Mouse (Mus musculus) gastrocnemius, postnatal 10 days (tissue): ENCODE measurements around the gene Pcnx3. TPM values are rescaled to one million over a fixed set of nuclear protein-coding genes. Genes with fewer than 3 reads are reported as not detected.

Experiments used
- DNase-seq: peaks from one replicate; pipeline ENCODE4 v3.0.0; 2021; ENCODE audit warnings: mixed read lengths
- long read RNA-seq, 2 experiments: library from polyadenylated mRNA; stranded (forward); transcript quantifications; one replicate each; pipeline ENCODE4 v2.0.0; 2021
- total RNA-seq, 2 experiments: library from RNA; stranded (reverse); gene quantifications; 2 replicates each; pipeline ENCODE4 v1.2.3; 2021

Gene Pcnx3
- 10 to 100 TPM; 19.5 to 32.5 TPM for total RNA-seq
- long read RNA-seq, experiment 1, full-length matches to known transcripts = 1 of 18 reads
- long read RNA-seq, experiment 1, partial matches to known transcripts = 12 of 18 reads
- long read RNA-seq, experiment 1, other reads (novel, unspliced or antisense) = 5 of 18 reads
- long read RNA-seq, experiment 2, full-length matches to known transcripts = 1 of 16 reads
- long read RNA-seq, experiment 2, partial matches to known transcripts = 9 of 16 reads
- long read RNA-seq, experiment 2, other reads (novel, unspliced or antisense) = 6 of 16 reads

DNA sequence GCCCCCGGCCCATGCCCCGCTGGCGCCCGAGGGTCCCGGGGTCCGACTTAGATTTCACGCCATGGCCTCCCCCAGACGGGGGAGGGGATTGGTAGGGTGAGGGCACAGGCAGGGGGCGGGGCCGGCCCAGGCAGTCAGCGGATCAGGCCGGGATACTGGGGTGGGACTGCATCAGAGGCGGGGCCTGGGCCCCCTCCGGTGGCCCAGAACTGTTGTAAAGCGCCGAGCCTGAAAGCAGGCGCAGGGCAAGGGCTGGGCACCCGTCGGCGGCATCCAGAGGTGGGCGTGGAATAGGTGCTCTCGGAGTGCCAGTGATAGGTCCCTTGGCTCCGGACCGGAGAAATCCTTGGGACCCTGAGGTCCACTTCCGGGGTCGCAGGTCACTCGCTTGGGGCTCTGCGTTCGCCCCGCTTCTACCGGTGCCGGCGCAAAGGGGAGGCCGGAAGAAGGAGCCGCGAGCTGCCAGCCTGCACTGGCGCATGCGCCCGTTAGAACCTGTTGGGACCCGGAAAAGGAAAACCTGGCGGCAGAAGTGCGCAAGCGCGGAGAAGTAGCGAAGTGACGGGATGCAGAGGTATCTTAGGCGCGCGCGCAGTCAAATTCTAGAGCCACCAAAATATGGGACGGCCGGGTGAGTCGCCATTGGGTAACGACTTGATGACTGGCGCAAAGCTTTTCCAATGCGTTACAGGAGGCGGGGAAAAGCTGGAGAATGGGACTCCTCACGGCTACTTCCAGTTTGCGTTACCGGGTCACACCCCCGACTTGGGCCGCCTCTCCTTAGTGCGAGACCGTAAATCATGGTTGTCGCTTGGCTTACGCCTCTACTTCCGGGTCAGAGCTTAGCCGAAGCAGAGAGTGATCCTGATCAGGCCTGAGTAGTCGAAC, at the start of gene Pcnx3, which contains the start of gene Map3k11:
TSS of gene Pcnx3 (minus strand) at position 709 of the 888 bp plus-strand sequence.
TSS of gene Map3k11 (plus strand) at position 543 of the 888 bp plus-strand sequence.
- peak; percentile 94 for DNase-seq

DNA sequence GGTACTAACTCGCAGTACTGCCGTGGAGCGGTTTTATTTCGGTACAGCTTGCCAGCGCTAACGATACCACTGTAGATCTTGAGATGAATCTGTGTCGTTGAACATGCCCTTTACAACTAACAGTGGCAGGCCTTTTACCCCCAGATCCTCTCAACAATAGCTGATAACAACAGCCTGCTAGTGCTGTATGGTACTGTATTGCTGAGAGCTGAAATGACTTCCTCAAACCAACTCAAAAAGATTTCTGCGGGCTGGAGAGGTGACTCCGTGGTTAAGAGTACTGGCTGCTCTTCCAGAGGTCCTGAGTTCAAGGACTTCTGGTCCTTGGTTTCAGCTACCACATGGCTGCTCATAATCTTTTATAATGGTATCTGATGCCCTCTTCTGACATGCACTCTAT, 45.6 kb upstream of the Pcnx3 start:
- no peak for DNase-seq

DNA sequence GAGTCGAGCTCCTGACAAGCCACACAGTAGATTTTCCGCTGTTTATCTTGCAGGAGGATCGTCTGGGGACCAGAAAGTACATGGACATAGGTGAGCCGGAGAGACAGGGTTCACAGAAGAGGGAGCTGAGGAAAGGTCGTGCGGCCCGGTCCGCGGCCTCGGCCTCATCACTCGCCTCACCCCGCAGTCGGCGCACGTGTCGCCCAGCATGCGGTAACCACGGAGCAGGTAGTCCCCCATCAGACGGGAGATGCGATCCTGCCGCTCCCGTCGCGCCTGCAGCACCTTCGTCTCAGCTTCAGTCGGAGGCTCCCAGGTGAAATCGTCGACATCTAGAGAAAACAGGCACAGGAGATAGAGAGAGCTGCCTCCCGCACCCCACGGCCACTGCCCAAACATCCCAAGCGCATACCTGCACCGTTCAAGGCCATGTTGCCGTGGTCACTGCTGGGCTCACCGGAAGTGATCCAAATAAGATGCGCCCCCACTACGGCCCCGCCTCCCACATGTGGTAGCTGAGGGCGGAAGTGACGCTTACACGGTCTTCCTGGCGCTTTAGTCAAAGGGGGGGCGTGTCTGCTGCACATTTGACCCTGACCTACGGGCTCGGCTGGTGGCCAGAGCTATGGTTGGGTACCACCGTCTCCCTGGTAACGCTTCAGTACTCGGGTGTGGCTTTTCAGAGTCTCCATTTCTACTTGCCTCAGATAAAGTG, 42.7 kb upstream of the Pcnx3 start:
- DNase-seq = peak; percentile 91

DNA sequence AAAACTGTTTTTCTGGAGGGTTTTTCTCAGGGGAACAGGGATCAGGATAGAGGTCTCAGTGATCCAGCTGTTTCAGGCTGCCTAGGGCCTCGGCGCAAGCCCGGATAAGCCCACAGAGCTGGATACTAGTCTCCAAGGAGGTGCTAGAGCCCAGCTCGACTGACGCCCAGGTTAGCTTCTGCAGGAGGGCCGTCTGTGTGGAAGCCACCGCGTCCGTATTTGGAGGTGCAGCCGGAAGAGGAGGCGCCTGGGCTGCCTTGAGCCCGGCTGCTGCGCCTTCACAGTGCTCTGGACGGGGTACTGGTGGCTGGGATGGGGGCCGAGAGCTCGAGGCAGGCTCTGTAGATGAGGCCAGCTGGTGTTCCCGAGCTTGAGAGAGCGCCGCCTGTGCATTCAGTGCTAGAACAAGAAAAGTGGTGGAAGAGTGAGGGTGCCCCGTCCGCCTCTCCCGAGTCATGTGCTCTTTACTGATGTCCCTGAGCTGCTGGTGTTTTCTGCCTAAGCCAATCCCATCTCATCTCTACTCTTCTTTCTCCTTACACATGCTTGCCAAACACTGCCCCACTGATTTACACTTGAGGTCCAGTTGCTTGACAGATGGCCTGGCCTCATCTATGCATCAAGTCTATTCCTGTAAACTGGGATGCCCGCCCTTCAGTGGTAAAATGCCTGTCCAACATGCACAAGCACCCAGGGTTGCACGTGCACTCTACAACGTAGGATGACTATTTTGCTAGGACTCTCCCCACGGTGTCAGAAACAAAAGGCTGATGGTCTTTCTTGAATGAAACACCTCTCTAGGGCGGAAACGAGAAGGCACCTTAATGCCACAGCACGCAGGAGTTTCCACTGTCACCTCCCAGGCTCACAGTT, 41.8 kb upstream of the Pcnx3 start:
- DNase-seq = no peak

DNA sequence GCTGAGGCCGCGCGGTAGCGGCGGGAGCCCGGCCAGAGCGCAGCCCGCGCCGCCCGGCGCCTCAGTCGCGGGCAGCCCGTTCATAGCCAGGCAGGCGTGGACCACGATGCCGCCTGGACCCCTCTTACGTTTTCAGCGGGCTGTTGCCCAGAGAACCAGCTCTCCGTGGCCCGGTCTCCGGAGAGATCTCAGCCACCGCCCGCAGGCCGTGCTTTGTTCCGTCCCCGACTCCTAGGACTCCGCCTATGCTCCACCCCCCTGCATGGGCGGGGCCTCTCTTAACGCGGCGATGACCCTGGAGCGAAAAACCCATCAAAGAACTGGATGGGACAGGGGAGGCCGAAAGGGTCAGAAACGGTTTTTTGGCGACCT, 40.7 kb upstream of the Pcnx3 start, which contains the start of gene Fam89b:
TSS of gene Fam89b (minus strand) at position 210 of the 372 bp plus-strand sequence.
- peak; percentile 92 for DNase-seq

DNA sequence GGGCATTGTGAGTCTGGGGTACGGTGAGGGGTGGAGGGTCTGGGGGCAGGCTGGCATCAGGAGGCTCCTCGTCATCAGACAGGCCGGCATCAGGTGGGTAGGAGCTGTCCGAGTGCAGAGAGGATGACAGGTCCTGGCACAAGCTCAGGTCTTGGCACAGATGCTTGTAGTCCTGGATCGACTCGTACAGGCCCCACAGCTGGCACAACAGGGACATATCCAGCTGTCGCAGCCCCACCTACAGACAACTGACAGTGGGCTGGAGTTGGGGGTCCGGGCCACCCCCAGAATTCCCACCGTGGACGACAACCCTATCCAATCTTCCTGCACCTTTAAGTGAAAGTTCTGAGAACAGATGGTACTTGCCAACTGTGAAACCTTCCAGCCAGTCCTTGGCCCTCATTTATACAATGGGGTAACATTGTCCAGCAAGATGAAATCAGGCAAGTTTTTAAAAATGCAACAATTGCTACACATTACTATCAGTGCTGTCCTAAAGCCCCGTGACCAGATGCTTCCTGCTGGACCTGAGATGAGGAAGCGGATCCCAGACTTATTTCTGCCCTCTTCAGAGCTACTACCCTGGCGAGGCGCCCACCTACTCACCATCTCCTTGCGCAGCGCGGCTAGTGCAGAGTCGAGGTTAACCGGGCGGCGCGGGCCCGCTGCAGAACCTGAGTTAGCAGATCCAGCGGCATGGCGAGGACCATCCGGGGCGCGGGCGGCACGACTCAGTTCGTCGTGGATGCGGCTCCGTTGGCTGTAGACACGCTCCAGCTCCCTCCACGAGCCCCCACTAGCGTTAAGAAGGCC, 40.1 kb upstream of the Pcnx3 start:
- DNase-seq = peak; percentile 85

DNA sequence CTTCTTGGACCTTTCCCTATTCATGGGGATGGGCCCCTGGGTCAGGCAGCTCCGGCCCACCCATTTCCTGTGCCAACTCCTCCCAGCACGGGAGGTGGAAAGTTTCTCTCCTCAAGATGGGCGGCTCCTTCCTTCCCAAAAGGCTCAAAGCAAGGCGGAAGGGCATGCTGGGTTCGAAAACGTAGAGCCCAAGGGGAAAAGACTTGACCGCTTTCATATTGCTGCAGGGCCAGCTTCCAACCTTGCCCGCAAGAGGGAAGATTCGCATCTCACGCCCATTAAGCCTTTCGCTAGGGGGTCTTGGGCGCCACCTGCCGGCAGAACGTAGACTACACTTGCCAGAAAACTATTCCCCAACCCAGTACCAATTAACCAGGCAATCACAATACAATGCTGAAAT, 39.0 kb upstream of the Pcnx3 start:
- DNase-seq = peak; percentile 96

DNA sequence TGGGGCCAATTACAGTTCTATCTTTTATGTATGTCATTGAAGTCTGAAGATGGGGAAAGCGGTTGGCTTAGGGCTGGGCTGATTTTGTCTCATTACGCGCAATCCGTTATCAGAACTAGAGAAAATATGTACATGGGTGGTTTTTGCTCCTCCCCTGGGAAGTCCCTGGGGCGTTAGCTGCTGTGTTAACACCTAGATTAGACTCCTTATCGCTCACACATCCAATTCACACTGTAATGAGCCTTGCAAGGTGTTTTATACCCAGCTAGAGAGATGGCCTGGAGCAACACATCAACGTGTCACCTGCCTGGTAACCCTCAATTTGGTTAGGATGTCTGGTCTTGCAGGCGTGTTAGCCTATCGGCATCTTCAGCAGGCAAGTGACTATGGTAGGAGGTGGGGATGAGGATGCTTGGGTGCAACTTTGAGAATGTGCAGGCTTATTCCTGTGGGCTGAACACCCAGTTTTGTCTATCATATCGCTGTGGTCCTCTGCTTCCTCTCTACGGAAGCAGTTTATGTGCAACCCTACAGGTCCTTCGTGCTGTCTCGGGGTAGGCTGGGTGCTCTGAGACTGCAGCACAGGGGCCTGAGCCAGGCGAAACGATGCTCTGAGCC, 38.4 kb upstream of the Pcnx3 start:
- no peak for DNase-seq

DNA sequence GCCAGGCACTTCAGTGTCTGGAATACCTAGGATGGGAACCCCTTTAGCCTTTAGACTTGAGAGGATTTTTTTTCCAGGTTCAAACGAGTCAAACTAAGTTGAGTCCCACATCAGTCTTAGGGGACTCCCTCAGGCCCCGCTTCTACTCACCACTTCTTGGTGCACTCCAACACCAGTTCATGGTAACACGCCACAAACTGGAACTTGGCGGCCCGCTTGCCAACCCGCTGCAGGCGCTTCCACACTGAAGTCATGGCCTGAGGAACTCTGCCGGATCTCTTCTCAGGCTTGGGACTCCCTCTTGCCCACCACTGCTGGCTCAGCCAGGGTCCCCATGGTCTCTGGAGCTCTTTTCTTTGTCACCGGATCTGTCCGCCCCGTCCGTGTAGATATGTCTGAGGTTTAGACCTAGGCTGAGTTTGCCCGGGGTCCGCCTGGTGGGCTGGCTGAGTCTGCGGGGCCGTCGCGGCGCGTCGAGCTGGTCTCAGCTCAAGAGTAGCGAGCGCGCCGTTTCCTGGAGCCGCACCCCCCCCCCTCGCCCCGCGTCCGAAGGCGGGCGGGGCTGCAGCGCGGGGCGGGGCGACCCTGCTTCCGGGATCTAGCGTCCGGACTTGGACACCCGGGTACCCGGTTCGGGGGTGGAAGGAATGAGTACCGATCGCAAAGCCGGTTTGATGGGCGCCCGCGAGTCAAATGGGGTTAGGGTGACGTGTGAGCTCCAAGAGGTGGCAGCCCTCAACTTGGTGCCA, 37.2 kb upstream of the Pcnx3 start, which contains the start of gene Ehbp1l1:
TSS of gene Ehbp1l1 (minus strand) at position 551 of the 749 bp plus-strand sequence.
- DNase-seq = peak; percentile 87

DNA sequence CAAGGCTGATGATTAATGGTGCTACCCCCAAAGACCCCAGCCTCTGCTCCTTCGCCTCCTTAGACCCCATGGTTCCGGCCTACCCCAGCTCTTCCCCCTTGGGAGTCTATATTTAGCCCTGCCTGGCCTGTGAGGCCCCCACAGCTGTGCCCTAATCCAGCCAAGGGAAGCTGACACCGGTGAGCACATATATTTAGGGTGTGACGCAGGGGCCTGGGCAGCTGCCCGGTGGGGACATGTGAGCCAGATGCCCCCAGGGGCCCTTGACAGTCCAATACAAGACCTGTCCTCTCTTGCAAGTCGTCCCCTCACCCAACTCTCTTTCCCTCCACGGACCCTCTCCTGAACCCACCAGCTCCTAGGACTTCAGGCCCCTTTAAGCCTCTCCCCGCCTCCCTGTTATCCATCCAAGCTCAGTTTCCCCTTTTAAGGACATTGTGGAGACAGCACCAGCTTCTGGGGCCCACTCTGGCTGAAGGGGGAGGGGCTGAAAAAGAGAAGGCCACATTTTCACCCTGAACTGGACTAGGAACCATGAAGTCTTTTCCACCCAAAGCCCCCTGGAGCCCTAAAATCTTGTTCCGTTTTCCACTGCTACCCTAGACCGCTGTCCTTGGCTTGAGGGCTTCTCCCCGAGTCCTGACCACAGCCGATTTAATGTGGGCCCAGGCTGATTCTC, 36.5 kb upstream of the Pcnx3 start:
- DNase-seq = peak; percentile 84

DNA sequence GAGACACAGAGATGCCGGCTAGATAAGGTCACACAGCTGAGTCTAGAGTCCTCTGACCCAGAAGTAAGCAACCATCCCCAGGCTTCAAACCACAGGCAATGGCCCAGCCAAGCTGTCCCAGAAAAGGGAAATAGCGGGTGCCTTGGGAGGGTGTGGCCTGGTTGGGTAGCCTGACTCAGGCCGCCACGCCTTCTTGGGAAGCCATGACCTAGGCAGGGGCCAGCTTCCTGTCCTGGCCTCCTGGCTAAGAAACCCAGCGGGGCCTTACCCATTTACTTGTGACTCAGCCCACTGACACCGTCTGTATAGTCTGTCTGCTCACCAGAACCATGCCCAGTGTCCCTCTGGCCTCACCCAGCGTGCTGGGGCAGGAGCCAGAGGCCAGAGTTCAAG, 35.8 kb upstream of the Pcnx3 start:
- peak; percentile 74 for DNase-seq

DNA sequence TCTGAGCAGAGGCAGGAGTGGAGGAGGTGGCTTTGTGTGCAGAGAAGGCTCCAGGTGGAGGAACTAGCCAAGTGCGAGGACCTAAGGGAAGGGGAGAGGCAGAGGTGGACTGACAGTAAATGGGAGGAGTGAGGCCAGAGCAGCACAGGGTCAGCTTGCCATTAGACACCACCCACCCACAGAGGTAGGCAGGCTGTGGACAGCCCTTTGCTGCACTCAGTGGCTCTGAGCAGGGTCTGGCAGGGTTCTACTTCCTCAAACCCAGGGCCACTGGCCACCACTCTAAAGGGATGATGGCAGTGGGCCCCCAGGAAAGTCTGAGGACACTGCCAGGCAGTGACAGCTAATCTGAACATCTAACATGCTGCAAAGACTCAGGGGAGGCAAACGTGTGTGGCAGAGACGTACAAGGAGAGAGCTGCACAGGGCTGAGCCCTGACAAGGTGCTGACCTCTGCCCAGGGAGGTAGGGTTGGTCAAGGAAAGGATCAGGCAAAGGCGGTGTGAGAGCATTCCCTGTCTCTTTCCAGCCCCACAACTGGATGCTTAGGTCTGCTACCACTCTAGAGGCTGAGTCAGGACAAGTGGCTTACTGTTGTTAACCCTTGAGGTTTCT, 35.3 kb upstream of the Pcnx3 start:
- no peak for DNase-seq

DNA sequence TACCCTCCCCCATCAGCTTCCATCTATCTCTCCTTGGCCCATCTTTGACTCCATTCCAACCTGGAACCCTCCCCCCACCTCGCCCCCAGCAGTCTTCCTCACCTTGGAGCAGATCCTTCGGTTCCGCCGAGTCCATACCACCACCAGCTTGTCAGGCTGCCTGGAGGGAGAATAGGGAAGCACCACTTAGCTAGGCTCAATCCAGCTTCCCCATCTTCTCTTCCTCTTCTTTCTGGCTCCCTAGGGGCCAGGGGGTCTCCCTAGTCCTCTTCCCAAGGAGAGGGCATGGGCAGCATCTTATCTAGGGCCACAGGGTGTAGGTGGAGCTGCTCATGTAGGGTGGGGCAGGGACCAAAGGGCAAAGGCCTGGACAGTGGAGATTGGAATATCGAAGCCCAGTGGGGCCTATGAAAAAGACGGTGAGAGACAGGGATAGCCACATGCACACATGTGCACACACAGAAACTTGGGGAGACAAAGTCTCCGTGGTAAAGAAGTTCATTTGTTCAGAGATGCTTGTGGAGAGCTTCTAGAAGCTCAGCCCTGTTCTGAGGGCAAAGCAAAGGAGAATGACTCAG, 34.2 kb upstream of the Pcnx3 start:
- DNase-seq = no peak

DNA sequence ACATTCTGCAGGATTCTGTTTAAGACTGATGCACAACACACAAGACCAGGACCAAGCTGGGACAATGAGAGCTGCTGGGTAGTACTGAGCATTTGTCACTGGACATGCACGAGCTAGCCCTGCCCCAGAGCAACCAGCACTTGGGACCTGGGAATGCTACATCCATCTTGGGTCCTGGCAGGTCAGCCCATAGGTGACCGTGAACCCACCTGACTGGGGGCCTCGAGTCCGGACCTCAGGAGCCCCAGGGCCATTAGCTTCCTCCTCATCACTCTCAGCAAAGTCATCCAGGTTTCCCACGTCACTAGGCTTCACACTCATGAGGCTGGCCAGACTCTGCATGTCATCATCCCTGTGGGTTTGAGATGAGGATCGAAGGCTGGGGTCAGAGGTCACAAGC, 32.5 kb upstream of the Pcnx3 start:
- peak; percentile 4 for DNase-seq

DNA sequence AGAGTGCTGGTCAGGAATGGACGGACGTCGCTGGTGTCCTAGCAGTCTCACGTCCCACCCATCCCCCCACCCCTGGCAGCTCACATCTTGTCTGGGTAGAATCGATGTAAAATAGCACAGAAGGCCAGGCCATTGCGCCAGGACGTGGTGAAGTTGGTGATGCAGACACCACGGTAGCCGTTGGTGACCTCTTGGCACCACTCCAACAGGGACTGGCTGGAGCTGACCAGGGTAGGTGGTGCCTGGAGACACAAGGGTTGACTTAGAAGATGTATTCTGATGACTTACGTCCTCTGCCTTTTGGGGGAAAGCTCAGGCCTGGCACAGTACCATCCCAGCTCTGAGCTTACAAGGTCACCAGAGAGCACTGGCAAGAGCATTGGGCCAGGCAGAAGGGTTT, 28.2 kb upstream of the Pcnx3 start:
- DNase-seq = peak; percentile 25

DNA sequence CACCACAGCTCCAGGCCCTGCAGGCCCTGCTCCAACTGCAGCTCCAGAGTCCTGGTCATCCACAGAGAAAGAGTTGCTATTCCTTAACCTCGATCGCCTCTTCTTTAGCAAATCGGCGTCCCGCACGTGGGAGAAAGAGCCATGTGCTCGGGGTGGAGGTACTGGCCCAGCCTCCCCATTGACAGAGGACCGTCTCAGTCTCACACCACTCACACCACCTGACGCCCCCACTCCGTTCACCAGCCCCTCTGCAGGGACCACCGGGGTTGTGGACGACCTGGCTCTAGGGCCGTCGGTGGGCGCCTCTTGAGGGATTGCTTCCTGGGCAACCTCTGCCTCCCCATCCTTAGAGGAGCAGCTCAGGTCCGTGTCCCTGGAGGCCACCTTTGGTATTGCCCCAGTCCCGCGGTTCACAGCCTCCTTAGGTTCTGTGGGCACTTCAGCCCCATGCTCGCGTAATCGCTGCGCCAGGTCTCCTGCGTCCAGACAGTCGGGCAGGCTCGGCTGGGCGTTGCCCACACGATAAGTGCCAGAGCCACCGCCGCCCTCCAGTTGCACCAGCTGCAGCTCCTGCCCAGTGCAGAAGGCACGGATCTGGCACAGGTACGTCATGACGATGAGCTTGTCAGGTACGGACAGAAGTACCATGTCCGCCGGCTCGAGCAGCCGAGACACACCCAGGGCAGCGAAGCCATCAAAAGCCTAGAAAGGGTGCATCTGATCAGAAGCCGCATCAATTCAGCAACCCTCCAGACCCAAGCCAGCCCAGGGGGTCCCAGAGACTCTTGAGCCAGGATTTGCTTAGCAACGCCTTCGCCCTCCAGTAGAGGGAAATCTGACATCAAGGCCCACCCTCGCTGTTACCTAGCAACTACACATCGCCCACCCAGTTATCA, 27.3 kb upstream of the Pcnx3 start:
- peak; percentile 32 for DNase-seq

DNA sequence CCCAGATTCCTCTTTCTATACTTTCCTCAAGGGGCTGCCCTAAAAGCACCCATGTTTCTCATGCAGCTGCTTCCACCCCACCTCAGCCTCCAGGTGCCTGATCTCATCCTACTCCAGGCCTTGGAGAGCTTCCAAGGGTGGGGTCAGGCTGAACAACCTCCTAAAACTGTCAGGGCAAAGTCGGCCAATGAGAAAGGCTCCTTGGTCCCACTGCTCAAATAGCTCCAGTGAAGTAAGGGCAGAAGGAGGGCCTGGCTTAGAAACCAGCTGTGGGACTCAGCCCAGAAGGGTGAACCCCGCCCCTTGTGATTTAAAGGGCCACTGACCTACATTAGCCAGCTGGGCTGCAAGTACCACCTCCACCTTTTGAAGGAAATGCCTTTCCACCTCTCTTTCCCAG, 25.0 kb upstream of the Pcnx3 start:
- peak; percentile 70 for DNase-seq
